Mouse (Mus musculus) frontal cortex, postnatal 36 days (tissue): ENCODE data around the gene Smcr8.

Experiments used
- DNase-seq, 2 experiments: peaks; one replicate each; pipeline ENCODE4 v3.0.0; 2022; ENCODE audit warnings: low spot score in 2 of 2

The Smcr8 gene

GRCm38 (mm10) chr11:60776829-60777740 lies at the start of gene Smcr8, which contains the start of gene Top3a:
Gene Smcr8, plus strand, starts transcription at chr11:60777524.
Gene Top3a, minus strand, starts transcription at chr11:60777365.
- DNase-seq, result peak; percentile 90 to 93

- peak; percentile 94 to 96 for DNase-seq
Measured at GRCm38 (mm10) chr11:60728260-60728761, 49.0 kb upstream of the Smcr8 start, which contains the start of gene Mief2. Gene Mief2, plus strand, starts transcription at chr11:60728398.

GRCm38 (mm10) chr11:60729217-60729641 lies 48.1 kb upstream of the Smcr8 start:
- no peak for DNase-seq

- DNase-seq, result no peak
Measured at GRCm38 (mm10) chr11:60730169-60730568, 47.2 kb upstream of the Smcr8 start.

- DNase-seq, result no peak
Measured at GRCm38 (mm10) chr11:60731251-60731650, 46.1 kb upstream of the Smcr8 start.

GRCm38 (mm10) chr11:60734206-60734605 lies 43.1 kb upstream of the Smcr8 start:
- DNase-seq, result no peak

GRCm38 (mm10) chr11:60735191-60735590 lies 42.1 kb upstream of the Smcr8 start:
- no peak for DNase-seq

- DNase-seq, result no peak
Measured at GRCm38 (mm10) chr11:60736491-60736890, 40.8 kb upstream of the Smcr8 start.

- no peak for DNase-seq
Measured at GRCm38 (mm10) chr11:60737450-60737849, 39.9 kb upstream of the Smcr8 start.

GRCm38 (mm10) chr11:60740321-60740720 lies 37.0 kb upstream of the Smcr8 start:
- DNase-seq, result no peak

- DNase-seq, result peak in 1 of 2 experiments; percentile 39
Measured at GRCm38 (mm10) chr11:60755570-60755969, 21.8 kb upstream of the Smcr8 start.

- DNase-seq, result no peak
Measured at GRCm38 (mm10) chr11:60761681-60762080, 15.6 kb upstream of the Smcr8 start.

GRCm38 (mm10) chr11:60766969-60767368 lies 10.4 kb upstream of the Smcr8 start:
- no peak for DNase-seq

GRCm38 (mm10) chr11:60769322-60769721 lies 8.0 kb upstream of the Smcr8 start:
- no peak for DNase-seq

- DNase-seq, result no peak
Measured at GRCm38 (mm10) chr11:60770776-60771175, 6.5 kb upstream of the Smcr8 start.

GRCm38 (mm10) chr11:60772161-60772560 lies 5.2 kb upstream of the Smcr8 start:
- no peak for DNase-seq

- DNase-seq, result no peak
Measured at GRCm38 (mm10) chr11:60774158-60774689, 3.1 kb upstream of the Smcr8 start.

GRCm38 (mm10) chr11:60774841-60775240 lies 2.5 kb upstream of the Smcr8 start:
- no peak for DNase-seq

GRCm38 (mm10) chr11:60775578-60775977 lies 1.7 kb upstream of the Smcr8 start:
- no peak for DNase-seq

- DNase-seq, result no peak
Measured at GRCm38 (mm10) chr11:60776107-60776828, 1.1 kb upstream of the Smcr8 start.

GRCm38 (mm10) chr11:60777801-60778370 lies 562 bp downstream of the Smcr8 start:
- DNase-seq, result no peak
